Mouse (Mus musculus) cortical plate, adult 2 months (tissue): ENCODE results near the gene Tmem251.

Experiments used
- CTCF ChIP-seq: fragments of 200-500 bp; IDR thresholded peaks from 2 replicates; pipeline ENCODE4 v1.5.1; 2011; ENCODE audit warnings: mild to moderate bottlenecking, control low read depth, low read length; ENCODE audit not compliant: insufficient read depth; ENCODE audit errors: extremely low read depth
- POLR2A ChIP-seq: fragments of 200-500 bp; IDR thresholded peaks from 2 replicates; pipeline ENCODE4 v1.6.1; 2011; ENCODE audit warnings: mild to moderate bottlenecking, low read length, control low read depth; ENCODE audit not compliant: insufficient read depth; ENCODE audit errors: extremely low read depth

GRCm38 (mm10) chr12:102725761-102726175 lies 17.8 kb upstream of the Tmem251 start:
- TF ChIP-seq CTCF, result no peak
- TF ChIP-seq POLR2A, result no peak
